Mouse (Mus musculus) olfactory bulb, adult 2 months (tissue): ENCODE data around the gene Kcnj9.

Experiments
- CTCF ChIP-seq: fragments of 200-500 bp; IDR thresholded peaks from 2 replicates; pipeline ENCODE4 v1.5.1; 2012; ENCODE audit warnings: low read depth, mild to moderate bottlenecking, low read length, moderate library complexity; ENCODE audit not compliant: insufficient read depth
- POLR2A ChIP-seq: fragments of 200-500 bp; IDR thresholded peaks from 2 replicates; pipeline ENCODE4 v1.6.1; 2012; ENCODE audit warnings: mild to moderate bottlenecking, low read depth, low read length, moderate library complexity; ENCODE audit not compliant: insufficient read depth

- TF ChIP-seq POLR2A: no peak
- TF ChIP-seq CTCF: no peak
Measured at GRCm38 (mm10) chr1:172341386-172341785, 12.3 kb upstream of the Kcnj9 start.
